Mouse (Mus musculus) erythroblast, adult 5-6 weeks (primary cell): Measurements from ENCODE around the gene Mier2. TPM values are rescaled to one million over a fixed set of nuclear protein-coding genes. Genes with fewer than 3 reads are reported as not detected.

ENCODE experiments used
- ATAC-seq: replicated peaks from 2 replicates; pipeline ENCODE4 v1.8.0; 2016; ENCODE audit warnings: moderate number of reproducible peaks, mild to moderate bottlenecking, moderate TSS enrichment, inconsistent platforms; ENCODE audit not compliant: poor library complexity, low FRiP score, severe bottlenecking
- total RNA-seq, 2 experiments: library from RNA; stranded (forward) in 1 of 2; stranded (reverse) in 1 of 2; fragments of 150-400 nt in 1 of 2; fragments of 200-764, 138-1000 nt in 1 of 2; gene quantifications; 2 replicates each; pipeline versions ENCODE4 v1.2.3 to v1.2.4; 2015 to 2017; ENCODE audit warnings: low replicate concordance in 2 of 2

Mier2 gene
- total RNA-seq (2015; ENCODE audit: low replicate concordance) (1.5 TPM in 1 of 2 replicates, not detected in the other), total RNA-seq (2017; ENCODE audit: low replicate concordance) (1.9 TPM in 1 of 2 replicates, not detected in the other)

GRCm38 (mm10) chr10:79554330-79555237 is at the start of gene Mier2:
TSS of gene Mier2 (minus strand) at chr10:79555199.
- ATAC-seq: no peak

- ATAC-seq: no peak
These were observed 42.9 kb upstream of the Mier2 start for GRCm38 (mm10) chr10:79597936-79598230.

- ATAC-seq: no peak
These were observed 42.3 kb upstream of the Mier2 start for GRCm38 (mm10) chr10:79597051-79597935.

DNA sequence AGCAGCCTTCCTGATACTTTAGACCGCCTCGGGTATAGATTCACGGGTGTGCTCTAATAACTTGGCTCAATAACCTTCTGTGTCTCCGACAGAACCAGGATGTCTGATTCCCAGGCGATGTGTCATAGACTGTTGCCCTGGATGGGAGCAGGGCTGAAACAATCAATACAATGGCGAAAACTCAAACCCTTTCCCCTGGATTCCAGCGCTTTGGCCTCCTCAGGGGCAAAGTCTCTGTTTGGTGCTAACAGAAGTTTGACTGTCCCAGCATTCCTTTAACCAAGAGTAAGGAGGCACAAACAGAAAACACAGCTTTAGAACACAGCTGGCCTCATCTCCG is 40.6 kb upstream of the Mier2 start:
- ATAC-seq: 0 out of 2 replicates have a peak, but pooled peaks have one; percentile 31

- peak; percentile 75; the same call in 1 of the 2 replicates for ATAC-seq
These were observed 40.0 kb upstream of the Mier2 start for GRCm38 (mm10) chr10:79594872-79595589.

- ATAC-seq: no peak
These were observed 39.1 kb upstream of the Mier2 start for GRCm38 (mm10) chr10:79594111-79594510.

DNA sequence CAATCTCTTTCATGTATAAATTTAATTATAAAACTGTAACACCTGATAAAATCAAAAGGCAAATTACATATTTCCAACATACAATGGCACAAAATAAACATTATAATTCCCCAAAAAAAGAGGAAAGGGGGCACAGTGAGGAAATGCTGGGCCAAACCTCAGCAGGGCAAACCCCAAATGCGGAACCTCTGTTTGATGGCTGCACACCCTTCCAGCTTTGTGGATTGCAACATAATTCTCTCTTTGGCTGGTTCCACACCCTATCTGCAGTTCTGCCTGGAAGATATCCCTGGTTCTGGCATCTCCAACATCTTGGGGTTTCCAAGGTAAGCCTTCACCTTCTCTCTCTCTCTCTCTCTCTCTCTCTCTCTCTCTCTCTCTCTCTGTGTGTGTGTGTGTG is 35.7 kb upstream of the Mier2 start:
- no peak for ATAC-seq

DNA sequence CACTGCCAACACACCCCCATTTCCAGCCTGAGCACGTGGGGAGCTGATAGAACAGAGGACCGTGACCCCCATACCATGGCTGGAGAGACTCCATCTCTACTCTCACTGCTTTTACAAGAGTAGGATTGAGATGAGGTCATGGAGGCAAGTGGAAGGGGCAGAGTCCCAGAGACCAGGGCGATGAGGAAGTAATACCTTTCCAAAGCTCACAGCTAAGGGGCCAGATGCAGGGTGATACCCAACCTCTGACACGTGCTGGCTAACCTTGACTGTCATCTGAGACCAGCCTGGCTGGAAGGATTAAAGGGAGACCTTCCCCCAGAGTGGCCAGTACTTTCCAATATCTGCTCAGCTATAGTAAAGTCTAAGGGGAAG is 32.7 kb upstream of the Mier2 start:
- no peak for ATAC-seq

- ATAC-seq: no peak
These were observed 32.2 kb upstream of the Mier2 start, which contains the start of gene Theg for GRCm38 (mm10) chr10:79587061-79587751. TSS of gene Theg (minus strand) at chr10:79587331.

DNA sequence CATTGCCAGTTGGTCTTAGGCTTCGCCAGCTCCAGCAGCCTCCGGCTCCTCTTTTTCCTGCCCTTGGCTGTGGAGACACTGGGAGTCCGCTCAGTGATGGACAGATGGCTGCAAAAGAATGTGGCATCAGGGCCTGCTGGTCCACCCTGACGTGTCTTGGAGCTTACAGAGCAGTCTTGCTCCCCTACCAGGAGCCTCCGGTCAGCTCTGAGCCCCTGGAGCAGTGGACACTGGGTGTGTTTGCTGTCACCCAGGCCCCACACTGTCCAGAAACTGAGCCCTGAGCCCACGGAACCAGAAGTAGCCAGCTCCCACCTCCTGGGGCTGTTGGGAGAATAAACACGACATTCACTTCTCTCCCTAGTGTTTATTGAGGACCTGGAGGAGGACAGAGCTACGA is 31.2 kb upstream of the Mier2 start:
- no peak for ATAC-seq

GRCm38 (mm10) chr10:79585723-79586122 is 30.7 kb upstream of the Mier2 start:
- no peak for ATAC-seq

DNA sequence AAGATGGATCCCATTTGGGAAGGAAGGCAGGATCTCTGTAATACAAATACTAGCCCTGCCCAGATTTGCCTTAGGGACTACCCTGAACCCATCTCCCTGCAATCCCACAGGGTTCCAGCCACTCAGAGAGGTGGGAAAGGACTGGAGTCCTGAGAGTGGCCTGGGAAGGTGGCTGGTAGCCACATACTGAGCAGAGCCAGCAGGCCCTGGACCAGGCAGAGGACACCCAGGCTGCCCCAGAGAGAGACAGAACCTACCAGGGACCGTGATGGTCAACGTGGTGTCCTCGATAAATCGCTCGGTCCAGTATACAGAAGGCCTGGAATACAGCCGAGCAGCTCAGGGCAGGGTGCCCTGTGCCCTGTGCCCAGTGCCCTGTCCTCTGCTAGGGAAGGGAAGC is 30.1 kb upstream of the Mier2 start:
- no peak for ATAC-seq

- no peak for ATAC-seq
These were observed 29.4 kb upstream of the Mier2 start for GRCm38 (mm10) chr10:79584426-79584825.

GRCm38 (mm10) chr10:79584021-79584420 is 29.0 kb upstream of the Mier2 start:
- ATAC-seq: no peak

- ATAC-seq: no peak
These were observed 26.5 kb upstream of the Mier2 start for GRCm38 (mm10) chr10:79581501-79581900.

- peak; percentile 70; the same call in 1 of the 2 replicates for ATAC-seq
These were observed 25.8 kb upstream of the Mier2 start for GRCm38 (mm10) chr10:79580811-79581210.

DNA sequence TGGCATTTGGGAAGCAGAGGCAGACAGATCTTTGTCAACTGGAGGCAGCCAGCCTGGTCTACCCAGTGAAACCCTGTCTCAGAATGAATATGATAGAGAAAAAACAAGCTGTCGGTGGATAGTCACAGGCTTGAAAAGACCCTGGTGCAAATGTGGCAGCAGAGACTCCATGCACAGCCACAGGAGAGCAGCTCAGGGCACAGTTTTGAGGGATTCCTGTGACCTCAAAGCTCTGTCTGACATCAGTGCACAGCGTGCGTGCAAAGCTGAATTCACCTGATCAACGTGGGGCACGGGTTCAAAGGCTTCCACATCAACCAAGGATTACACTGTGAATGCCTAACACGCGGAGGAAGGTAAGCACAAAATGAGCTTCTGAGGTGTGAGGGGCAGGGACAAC is 25.4 kb upstream of the Mier2 start:
- ATAC-seq: no peak

- no peak for ATAC-seq
These were observed 24.8 kb upstream of the Mier2 start for GRCm38 (mm10) chr10:79579781-79580180.

GRCm38 (mm10) chr10:79578891-79579290 is 23.9 kb upstream of the Mier2 start:
- no peak for ATAC-seq
